Mouse (Mus musculus) neural tube, embryonic 11.5 days (tissue): ENCODE measurements at regions not wholly inside any gene's neighbourhood (a gene's known extent, or its start where the extent isn't known, plus 50 kb on each side); places are given as distances from the start of the nearest gene placed in this dataset.

Experiments
- ATAC-seq: fragments of 200-750 bp; cut with Nextera tagmentation; 2 replicates; pipeline ENCODE4 v1.8.0; 2017; ENCODE audit warnings: moderate number of reproducible peaks, mild to moderate bottlenecking, moderate TSS enrichment, moderate library complexity; ENCODE audit not compliant: insufficient read depth, low FRiP score, low TSS enrichment
- DNase-seq: peaks from one replicate; pipeline ENCODE4 v3.0.0-alpha.2; 2015; ENCODE audit warnings: low spot score
- H3K27ac ChIP-seq: fragments of 300-500 bp; sonication (generic); 2 replicates; pipeline ENCODE4 v1.5.1; 2014; ENCODE audit warnings: low read depth, mild to moderate bottlenecking, low read length
- H3K27me3 ChIP-seq: fragments of 300-500 bp; sonication (generic); 2 replicates; pipeline ENCODE4 v1.6.1; 2014; ENCODE audit warnings: mild to moderate bottlenecking, low read length, mixed read lengths; ENCODE audit not compliant: control insufficient read depth, insufficient read depth
- H3K36me3 ChIP-seq: fragments of 300-500 bp; sonication (generic); 2 replicates; pipeline ENCODE4 v1.6.1; 2014; ENCODE audit warnings: mild to moderate bottlenecking, low read length, moderate library complexity, mixed read lengths; ENCODE audit not compliant: control insufficient read depth, insufficient read depth
- H3K4me1 ChIP-seq: fragments of 300-500 bp; sonication (generic); 2 replicates; pipeline ENCODE4 v1.6.1; 2014; ENCODE audit warnings: low read length, mixed read lengths; ENCODE audit not compliant: control insufficient read depth, insufficient read depth
- H3K4me2 ChIP-seq: fragments of 300-500 bp; sonication (generic); 2 replicates; pipeline ENCODE4 v1.6.1; 2014; ENCODE audit warnings: low read depth, mild to moderate bottlenecking, moderate library complexity
- H3K4me3 ChIP-seq: fragments of 300-500 bp; sonication (generic); 2 replicates; pipeline ENCODE4 v1.5.1; 2014; ENCODE audit warnings: low read depth, low read length
- H3K9ac ChIP-seq: fragments of 300-500 bp; sonication (generic); 2 replicates; pipeline ENCODE4 v1.6.1; 2014; ENCODE audit warnings: mild to moderate bottlenecking, low read length
- H3K9me3 ChIP-seq: fragments of 300-500 bp; sonication (generic); 2 replicates; pipeline ENCODE4 v1.6.1; 2016; ENCODE audit warnings: low read length; ENCODE audit not compliant: control insufficient read depth
- WGBS: fragments of 180-500 bp; shearing (Covaris S2); extraction: QIAGEN DNeasy Blood & Tissue Kit; methylation state at CpG from one replicate; pipeline ENCODE4 v1.1.7; 2014; 5-methylcytosine and 5-hydroxymethylcytosine counted together

GRCm38 (mm10) chr11:110828584-110828983 lies 139.2 kb upstream of the Kcnj16 start:
- no peaks in the 10 kb centered on the region for H3K9me3 ChIP-seq
- no peak overlapping the region for H3K4me3 ChIP-seq
- H3K4me2 ChIP-seq: no peak overlapping the region
- WGBS: 75% methylated on average over 5 of the region's 5 CpGs
- H3K27ac ChIP-seq: no peak overlapping the region
- no peaks in the 10 kb centered on the region for H3K4me1 ChIP-seq
- H3K9ac ChIP-seq: no peak overlapping the region
- ATAC-seq (no peak), DNase-seq (no peak)
- no peaks in the 10 kb centered on the region for H3K27me3 ChIP-seq
- H3K36me3 ChIP-seq: no peaks in the 10 kb centered on the region

- no peak for DNase-seq
- Histone ChIP-seq H3K4me3 (no peak overlapping the region), H3K9me3 (no peaks in the 10 kb centered on the region), H3K9ac (no peak overlapping the region), H3K4me1 (no peaks in the 10 kb centered on the region), H3K27me3 (no peaks in the 10 kb centered on the region), H3K36me3 (no peaks in the 10 kb centered on the region), H3K27ac (no peak overlapping the region), H3K4me2 (no peak overlapping the region)
- no peak for ATAC-seq
- 93% methylated on average over 4 of the region's 4 CpGs for WGBS
These were observed 131.1 kb upstream of the Kcnj16 start for GRCm38 (mm10) chr11:110836688-110837087.

GRCm38 (mm10) chr11:110839316-110839715 lies 128.5 kb upstream of the Kcnj16 start:
- DNase-seq: no peak
- H3K4me3 ChIP-seq: no peak overlapping the region
- no peaks in the 10 kb centered on the region for H3K4me1 ChIP-seq
- H3K27me3 ChIP-seq: no peaks in the 10 kb centered on the region
- no peaks in the 10 kb centered on the region for H3K9me3 ChIP-seq
- WGBS: 92% methylated on average over 7 of the region's 7 CpGs
- H3K27ac ChIP-seq: no peak overlapping the region
- H3K9ac ChIP-seq: no peak overlapping the region
- no peak overlapping the region for H3K4me2 ChIP-seq
- no peaks in the 10 kb centered on the region for H3K36me3 ChIP-seq
- ATAC-seq: no peak

- H3K27ac ChIP-seq: no peak overlapping the region
- H3K36me3 ChIP-seq: no peaks in the 10 kb centered on the region
- H3K4me3 ChIP-seq: no peak overlapping the region
- WGBS: 79% methylated on average over 3 of the region's 3 CpGs
- H3K4me2 ChIP-seq: no peak overlapping the region
- ATAC-seq (no peak), DNase-seq (no peak)
- H3K4me1 ChIP-seq: no peaks in the 10 kb centered on the region
- H3K27me3 ChIP-seq: no peaks in the 10 kb centered on the region
- no peaks in the 10 kb centered on the region for H3K9me3 ChIP-seq
- H3K9ac ChIP-seq: no peak overlapping the region
These were observed 99.5 kb upstream of the Kcnj16 start for GRCm38 (mm10) chr11:110868319-110868718.

GRCm38 (mm10) chr11:110870133-110870532 lies 97.7 kb upstream of the Kcnj16 start:
- WGBS: 95% methylated on average over 2 of the region's 2 CpGs
- ATAC-seq (no peak), DNase-seq (no peak)

GRCm38 (mm10) chr11:110874626-110875025 lies 93.2 kb upstream of the Kcnj16 start:
- ATAC-seq: no peak
- Histone ChIP-seq H3K36me3 (no peaks in the 10 kb centered on the region), H3K27ac (no peak overlapping the region), H3K4me1 (no peaks in the 10 kb centered on the region), H3K27me3 (no peaks in the 10 kb centered on the region), H3K9ac (no peak overlapping the region), H3K4me2 (no peak overlapping the region), H3K9me3 (no peaks in the 10 kb centered on the region), H3K4me3 (no peak overlapping the region)
- WGBS: 85% methylated on average over 7 of the region's 7 CpGs
- DNase-seq: no peak

More at GRCm38 (mm10) chr11:110870133-110870532, 97.7 kb upstream of the Kcnj16 start:
- H3K4me2 ChIP-seq: no peak overlapping the region
- no peaks in the 10 kb centered on the region for H3K4me1 ChIP-seq
- no peak overlapping the region for H3K9ac ChIP-seq
- no peaks in the 10 kb centered on the region for H3K36me3 ChIP-seq
- no peaks in the 10 kb centered on the region for H3K27me3 ChIP-seq
- H3K4me3 ChIP-seq: no peak overlapping the region
- H3K9me3 ChIP-seq: no peaks in the 10 kb centered on the region
- no peak overlapping the region for H3K27ac ChIP-seq

- DNase-seq (no peak), ATAC-seq (no peak)
- WGBS: 91% methylated on average over 9 of the region's 9 CpGs
- Histone ChIP-seq H3K27ac (no peak overlapping the region), H3K27me3 (no peaks in the 10 kb centered on the region), H3K9me3 (no peaks in the 10 kb centered on the region), H3K4me1 (no peaks in the 10 kb centered on the region), H3K4me3 (no peak overlapping the region), H3K36me3 (no peaks in the 10 kb centered on the region), H3K9ac (no peak overlapping the region), H3K4me2 (no peak overlapping the region)
These were observed 86.9 kb upstream of the Kcnj16 start for GRCm38 (mm10) chr11:110880971-110881370.

GRCm38 (mm10) chr11:110889354-110890151 lies 78.3 kb upstream of the Kcnj16 start:
- Histone ChIP-seq H3K27me3 (no peaks in the 10 kb centered on the region), H3K4me1 (no peaks in the 10 kb centered on the region), H3K4me2 (no peak overlapping the region), H3K27ac (no peak overlapping the region), H3K36me3 (no peaks in the 10 kb centered on the region), H3K4me3 (no peak overlapping the region), H3K9ac (no peak overlapping the region), H3K9me3 (no peaks in the 10 kb centered on the region)
- 90% methylated on average over 3 of the region's 3 CpGs for WGBS
- no peak for ATAC-seq
- DNase-seq: no peak

- no peaks in the 10 kb centered on the region for H3K9me3 ChIP-seq
- ATAC-seq: no peak
- no peak overlapping the region for H3K27ac ChIP-seq
- no peaks in the 10 kb centered on the region for H3K4me1 ChIP-seq
- no peak for DNase-seq
- no peak overlapping the region for H3K4me2 ChIP-seq
- no peaks in the 10 kb centered on the region for H3K27me3 ChIP-seq
- 77% methylated on average over 3 of the region's 3 CpGs for WGBS
- H3K4me3 ChIP-seq: no peak overlapping the region
- no peak overlapping the region for H3K9ac ChIP-seq
- H3K36me3 ChIP-seq: no peaks in the 10 kb centered on the region
These were observed 77.4 kb upstream of the Kcnj16 start for GRCm38 (mm10) chr11:110890411-110890810.
